Mouse (Mus musculus) MEL (cell line): Measurements from ENCODE around the gene Ccdc173.

Experiments
- CHD1 ChIP-seq: IDR thresholded peaks from 2 replicates; pipeline ENCODE4 v1.6.1; 2012; ENCODE audit warnings: low read depth, mild to moderate bottlenecking, inconsistent platforms, low read length, improper control_type of control experiment
- CTCF ChIP-seq, 3 experiments: IDR thresholded peaks in 2 of 3; conservative IDR thresholded peaks in 1 of 3; 2 replicates each; pipeline ENCODE4 v1.5.1; 2011 to 2012; ENCODE audit warnings: low read length in 3 of 3, low read depth in 2 of 3, mild to moderate bottlenecking in 2 of 3, improper control_type of control experiment in 1 of 3, inconsistent platforms in 1 of 3, mixed read lengths in 1 of 3, moderate library complexity in 1 of 3; ENCODE audit not compliant: control insufficient read depth in 1 of 3, insufficient read depth in 1 of 3, poor library complexity in 1 of 3, severe bottlenecking in 1 of 3
- EP300 ChIP-seq, 2 experiments: IDR thresholded peaks; 2 replicates each; pipeline ENCODE4 v1.6.1; 2011; ENCODE audit warnings: improper control_type of control experiment in 2 of 2, low read length in 2 of 2, low read depth in 1 of 2, mild to moderate bottlenecking in 1 of 2
- GABPA ChIP-seq: IDR thresholded peaks from 2 replicates; pipeline ENCODE4 v1.6.1; 2012; ENCODE audit warnings: low read depth, mild to moderate bottlenecking, inconsistent platforms, low read length, improper control_type of control experiment, moderate library complexity
- MAFK ChIP-seq: IDR thresholded peaks from 2 replicates; pipeline ENCODE4 v1.6.1; 2011; ENCODE audit warnings: low read depth, mild to moderate bottlenecking, low read length, improper control_type of control experiment, borderline replicate concordance
- MYC ChIP-seq: IDR thresholded peaks from 2 replicates; pipeline ENCODE4 v1.6.1; 2011; ENCODE audit warnings: low read depth, mild to moderate bottlenecking, low read length, improper control_type of control experiment, moderate library complexity
- NELFE ChIP-seq: IDR thresholded peaks from 2 replicates; pipeline ENCODE4 v1.6.1; 2011; ENCODE audit warnings: low read depth, low read length, improper control_type of control experiment
- NRF1 ChIP-seq: IDR thresholded peaks from 2 replicates; pipeline ENCODE4 v1.6.1; 2014; ENCODE audit warnings: low read depth, mild to moderate bottlenecking, inconsistent platforms, low read length, improper control_type of control experiment, moderate library complexity; ENCODE audit not compliant: poor library complexity, insufficient read depth, severe bottlenecking
- POLR2A ChIP-seq, 2 experiments: IDR thresholded peaks; 2 replicates each; pipeline ENCODE4 v1.6.1; 2011 to 2012; ENCODE audit warnings: low read length in 2 of 2, mild to moderate bottlenecking in 2 of 2, control low read depth in 1 of 2, improper control_type of control experiment in 1 of 2, low read depth in 1 of 2, moderate library complexity in 1 of 2; ENCODE audit not compliant: control insufficient read depth in 1 of 2, insufficient read depth in 1 of 2, poor library complexity in 1 of 2
- POLR2AphosphoS2 ChIP-seq: IDR thresholded peaks from 2 replicates; pipeline ENCODE4 v1.6.1; 2011; ENCODE audit warnings: low read length, improper control_type of control experiment
- SMC3 ChIP-seq: IDR thresholded peaks from 2 replicates; pipeline ENCODE4 v1.6.1; 2011; ENCODE audit warnings: low read depth, low read length, improper control_type of control experiment
- TAL1 ChIP-seq: IDR thresholded peaks from 2 replicates; pipeline ENCODE4 v1.6.1; 2012; ENCODE audit warnings: mild to moderate bottlenecking, inconsistent platforms, low read length, moderate library complexity, mixed read lengths
- TBP ChIP-seq: IDR thresholded peaks from 2 replicates; pipeline ENCODE4 v1.8.0; 2011; ENCODE audit warnings: low read depth, low read length, improper control_type of control experiment

DNA sequence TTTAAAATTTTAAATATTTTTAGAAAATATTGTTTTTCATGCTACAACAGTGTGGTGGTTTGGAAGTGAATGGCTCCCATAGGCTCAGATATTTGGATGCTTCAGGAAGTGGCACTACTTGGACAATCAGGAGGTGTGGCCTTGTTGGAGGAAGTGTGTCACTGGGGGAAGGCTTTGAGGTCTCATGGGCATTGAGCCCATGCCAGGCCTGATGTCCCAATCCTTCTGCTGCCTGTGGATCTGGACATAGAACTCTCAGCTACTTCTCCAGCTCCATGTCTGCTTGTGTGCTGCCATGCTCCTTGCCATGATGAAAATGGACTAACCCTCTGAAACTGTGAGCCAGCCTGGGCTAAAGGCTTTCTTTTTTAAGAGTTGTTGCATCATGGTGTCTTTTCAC is 49.3 kb upstream of the Ccdc173 start:
- no peak for TF ChIP-seq GABPA
- TF ChIP-seq POLR2AphosphoS2 = no peak
- no peak for TF ChIP-seq NELFE
- no peak for TF ChIP-seq EP300 (IDR thresholded peaks at IDR 0.05; ENCODE audit: low read depth in 1 of 2, low read length in 2 of 2)
- TF ChIP-seq SMC3 = no peak
- no peak for TF ChIP-seq CTCF (IDR thresholded peaks at IDR 0.05 in 2 of 3, conservative IDR thresholded peaks at IDR 0.05 in 1 of 3; ENCODE audit: control insufficient read depth in 1 of 3, insufficient read depth in 1 of 3, low read depth in 2 of 3, low read length in 3 of 3, poor library complexity in 1 of 3, severe bottlenecking in 1 of 3)
- TF ChIP-seq CHD1 = no peak
- TF ChIP-seq POLR2A (IDR thresholded peaks at IDR 0.05; ENCODE audit: control insufficient read depth in 1 of 2, insufficient read depth in 1 of 2, low read depth in 1 of 2, low read length in 2 of 2, poor library complexity in 1 of 2) = no peak
- TF ChIP-seq TBP = no peak
- no peak for TF ChIP-seq NRF1
- TF ChIP-seq MAFK = no peak
- TF ChIP-seq TAL1 = no peak
- TF ChIP-seq MYC = no peak
